Mouse (Mus musculus) cerebellum, adult 2 months (tissue): ENCODE measurements at regions not wholly inside any gene's neighbourhood (a gene's known extent, or its start where the extent isn't known, plus 50 kb on each side); places are given as distances from the start of the nearest gene placed in this dataset.

Experiments used
- CTCF ChIP-seq: fragments of 200-500 bp; IDR thresholded peaks from 2 replicates; pipeline ENCODE4 v1.5.1; 2011; ENCODE audit warnings: low read depth, mild to moderate bottlenecking, control low read depth, low read length, moderate library complexity, borderline replicate concordance; ENCODE audit not compliant: insufficient read depth
- POLR2A ChIP-seq: fragments of 200-500 bp; IDR thresholded peaks from 2 replicates; pipeline ENCODE4 v1.6.1; 2011; ENCODE audit warnings: low read length, control low read depth, borderline replicate concordance; ENCODE audit not compliant: insufficient read depth

DNA sequence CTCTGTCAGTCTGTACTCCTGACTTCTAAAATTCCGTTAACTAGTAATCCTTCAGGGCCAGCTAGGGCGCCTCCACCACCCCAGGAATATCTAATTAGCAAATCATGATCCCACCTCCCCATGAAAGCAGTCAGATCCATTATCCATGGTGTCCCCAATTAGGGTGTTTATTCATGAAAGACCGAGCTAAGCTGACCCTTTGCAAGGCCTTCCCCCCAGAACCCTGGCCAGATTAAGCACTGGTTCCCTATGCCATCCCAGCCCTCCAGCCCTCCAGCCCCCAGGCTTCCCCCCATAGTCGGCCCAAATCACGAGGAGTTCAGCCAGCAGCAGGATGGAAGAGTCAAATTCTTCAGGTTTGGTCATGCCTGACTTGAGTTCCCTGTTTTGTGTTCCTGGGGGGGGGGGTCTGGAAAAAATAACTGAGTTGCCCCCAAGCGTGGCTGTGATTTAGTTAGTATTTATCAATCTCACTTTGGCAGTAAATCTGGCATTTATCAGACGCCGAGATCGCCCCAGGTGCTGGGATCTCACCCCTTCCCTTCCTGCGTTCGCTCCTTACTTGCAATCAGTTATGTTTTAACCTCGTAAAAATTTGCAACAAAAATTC is 272.7 kb upstream of the Sall1 start:
- no peak for TF ChIP-seq CTCF
- TF ChIP-seq POLR2A: no peak
